Comparison of ENCODE assay signal across 24 mouse cellular contexts in genomic region chr13:102873412-102874016, GRCm38 (mm10).
A peak's percentile ranks its signal among the peaks of the same experiment; 100 is the strongest.
DNase-seq lines count a peak whose midpoint lies in the region; ATAC-seq lines count a peak whose summit lies in the region.
"Had no signal": no experiment of that assay in that cellular context is flagged by ENCODE, and none has a peak within 500 bp of the region (broad histone marks: within the 10 kb centered on the region; RNA-seq: fewer than 3 reads in every experiment).

No protein-coding gene starts in this region.

- H3K36me3 ChIP-seq in embryonic facial prominence, embryonic 14.5 days (ENCODE audit: control insufficient read depth, insufficient read depth, low read length): no peaks in the 10 kb centered on the region
- H3K36me3 ChIP-seq in embryonic facial prominence, embryonic 10.5 days (replicated peaks): peaks cover under 1% of the 10 kb centered on the region
- H3K36me3 ChIP-seq in heart, embryonic 12.5 days: peaks cover under 1% of the 10 kb centered on the region; the same call in 1 of the 2 replicates
- H3K36me3 ChIP-seq in intestine, embryonic 14.5 days (ENCODE audit: control insufficient read depth, insufficient read depth, low read length): no peaks in the 10 kb centered on the region
- H3K36me3 ChIP-seq in intestine, embryonic 15.5 days: no peaks in the 10 kb centered on the region
- H3K36me3 ChIP-seq: embryonic facial prominence, embryonic 12.5 days; neural tube, embryonic 15.5 days; stomach, embryonic 15.5 days had no signal

- no peak overlapping the region for H3K4me3 ChIP-seq in embryonic facial prominence, embryonic 14.5 days (ENCODE audit: low read depth, low read length)
- H3K4me3 ChIP-seq in embryonic facial prominence, embryonic 10.5 days: no peak overlapping the region
- H3K4me3 ChIP-seq in heart, embryonic 12.5 days: no peak overlapping the region
- H3K4me3 ChIP-seq in intestine, embryonic 14.5 days (ENCODE audit: low read depth, low read length): no peak overlapping the region
- H3K4me3 ChIP-seq in intestine, embryonic 15.5 days (replicated peaks): no peak overlapping the region
- no peak overlapping the region for H3K4me3 ChIP-seq in brown adipose tissue, adult 24 weeks (ENCODE audit: insufficient read depth, low read depth, low read length)
- H3K4me3 ChIP-seq: embryonic facial prominence, embryonic 12.5 days; neural tube, embryonic 15.5 days; stomach, embryonic 15.5 days had no signal

- DNase-seq in embryonic facial prominence, embryonic 14.5 days (ENCODE audit: low spot score): no peak
- no peak for DNase-seq in embryonic facial prominence, embryonic 10.5 days (ENCODE audit: low spot score)
- no peak for DNase-seq in heart, postnatal 36 days
- peak; percentile 21 for DNase-seq in intestine, embryonic 14.5 days (ENCODE audit: low spot score)
- DNase-seq in B cell, adult 2 months: no peak
- DNase-seq: adrenal gland, adult 2 months; cerebellum, adult 18-20 months; cerebellum, postnatal 14 days; gastrocnemius, postnatal 25 days; kidney, adult 11 months; left cerebral cortex, postnatal 4 days; liver, postnatal 0 days; lung, postnatal 10 days; thymus, postnatal 36 days had no signal

- peaks cover 19% of the 10 kb centered on the region; the same call in 1 of the 2 replicates for H3K4me1 ChIP-seq in embryonic facial prominence, embryonic 14.5 days (ENCODE audit: control insufficient read depth, insufficient read depth, low read length)
- peaks cover 40% of the 10 kb centered on the region for H3K4me1 ChIP-seq in embryonic facial prominence, embryonic 10.5 days
- peaks cover 73% of the 10 kb centered on the region for H3K4me1 ChIP-seq in heart, embryonic 12.5 days (replicated peaks)
- peaks cover 32% of the 10 kb centered on the region for H3K4me1 ChIP-seq in intestine, embryonic 14.5 days (replicated peaks; ENCODE audit: control insufficient read depth, insufficient read depth, low read length)
- peaks cover 14% of the 10 kb centered on the region for H3K4me1 ChIP-seq in intestine, embryonic 15.5 days (replicated peaks)
- H3K4me1 ChIP-seq in brown adipose tissue, adult 24 weeks (ENCODE audit: control insufficient read depth, insufficient read depth, insufficient read length, low read length): peaks cover 43% of the 10 kb centered on the region

- no peak overlapping the region for H3K4me2 ChIP-seq in embryonic facial prominence, embryonic 14.5 days (ENCODE audit: low read depth, low read length)
- H3K4me2 ChIP-seq in heart, embryonic 12.5 days: no peak overlapping the region
- H3K4me2 ChIP-seq in intestine, embryonic 14.5 days (ENCODE audit: low read length): no peak overlapping the region
- H3K4me2 ChIP-seq in intestine, embryonic 15.5 days (replicated peaks): no peak overlapping the region
- H3K4me2 ChIP-seq: embryonic facial prominence, embryonic 12.5 days; liver, embryonic 11.5 days; midbrain, embryonic 11.5 days; neural tube, embryonic 15.5 days; stomach, embryonic 15.5 days had no signal

- ATAC-seq in embryonic facial prominence, embryonic 14.5 days (ENCODE audit: low read depth): peak; percentile 71
- no peak for ATAC-seq in heart, embryonic 12.5 days (ENCODE audit: insufficient number of reproducible peaks, low FRiP score)
- no peak for ATAC-seq in intestine, embryonic 14.5 days (replicated peaks; ENCODE audit: low FRiP score, low TSS enrichment, low read depth)
- ATAC-seq in intestine, embryonic 15.5 days: no peak
- ATAC-seq: CD4-positive, CD25-positive, alpha-beta regulatory T cell, adult 4 months; hindbrain, embryonic 16.5 days; liver, postnatal 0 days had no signal

- WGBS in embryonic facial prominence, embryonic 14.5 days: 95% methylated on average over 5 of the region's 5 CpGs
- WGBS in embryonic facial prominence, embryonic 10.5 days: 92% methylated on average over 5 of the region's 5 CpGs
- WGBS in heart, embryonic 12.5 days: 88% methylated on average over 5 of the region's 5 CpGs
- WGBS in intestine, embryonic 14.5 days: 93% methylated on average over 5 of the region's 5 CpGs
- WGBS in intestine, embryonic 15.5 days: 90% methylated on average over 5 of the region's 5 CpGs

- intact Hi-C loops in heart, postnatal 36 days (cut with DNase I): loop anchor here (2.0 kb wide), 2 partner anchors 21 to 33 kb away; no protein-coding TSS in a partner anchor

- H3K27ac ChIP-seq in embryonic facial prominence, embryonic 14.5 days (replicated peaks; ENCODE audit: low read depth, low read length): no peak overlapping the region
- no peak overlapping the region for H3K27ac ChIP-seq in embryonic facial prominence, embryonic 10.5 days (replicated peaks)
- peak overlapping the region; percentile 47; the same call in 1 of the 2 replicates for H3K27ac ChIP-seq in heart, embryonic 12.5 days (ENCODE audit: poor library complexity, severe bottlenecking)
- no peak overlapping the region for H3K27ac ChIP-seq in intestine, embryonic 14.5 days (ENCODE audit: low read depth)
- H3K27ac ChIP-seq in intestine, embryonic 15.5 days: no peak overlapping the region
- peak overlapping the region; percentile 51; the same call in 1 of the 2 replicates for H3K27ac ChIP-seq in brown adipose tissue, adult 24 weeks (replicated peaks; ENCODE audit: low read depth, low read length)
- H3K27ac ChIP-seq: embryonic facial prominence, embryonic 12.5 days; neural tube, embryonic 15.5 days; stomach, embryonic 15.5 days had no signal

- peaks cover 3% of the 10 kb centered on the region; the same call in 1 of the 2 replicates for H3K9me3 ChIP-seq in embryonic facial prominence, embryonic 14.5 days (ENCODE audit: control insufficient read depth, low read length)
- H3K9me3 ChIP-seq in embryonic facial prominence, embryonic 10.5 days: peaks cover 2% of the 10 kb centered on the region; the same call in 1 of the 2 replicates
- H3K9me3 ChIP-seq in heart, embryonic 12.5 days (replicated peaks): 0 out of 2 replicates have a peak, but pooled peaks cover under 1% of the 10 kb centered on the region
- H3K9me3 ChIP-seq in intestine, embryonic 14.5 days (ENCODE audit: control insufficient read depth, low read length): peaks cover 3% of the 10 kb centered on the region; the same call in 1 of the 2 replicates
- H3K9me3 ChIP-seq in intestine, embryonic 15.5 days: no peaks in the 10 kb centered on the region
- H3K9me3 ChIP-seq: stomach, embryonic 15.5 days had no signal

- no peaks in the 10 kb centered on the region for H3K27me3 ChIP-seq in embryonic facial prominence, embryonic 14.5 days (replicated peaks; ENCODE audit: control insufficient read depth, insufficient read depth, low read length)
- H3K27me3 ChIP-seq in embryonic facial prominence, embryonic 10.5 days (replicated peaks; ENCODE audit: low read depth, poor library complexity, severe bottlenecking): no peaks in the 10 kb centered on the region
- no peaks in the 10 kb centered on the region for H3K27me3 ChIP-seq in heart, embryonic 12.5 days (replicated peaks)
- no peaks in the 10 kb centered on the region for H3K27me3 ChIP-seq in intestine, embryonic 14.5 days (replicated peaks; ENCODE audit: control insufficient read depth, insufficient read depth, low read length)
- H3K27me3 ChIP-seq in intestine, embryonic 15.5 days (replicated peaks): no peaks in the 10 kb centered on the region
- H3K27me3 ChIP-seq: embryonic facial prominence, embryonic 12.5 days; neural tube, embryonic 15.5 days; stomach, embryonic 15.5 days had no signal

- H3K9ac ChIP-seq in embryonic facial prominence, embryonic 14.5 days (ENCODE audit: low read depth, low read length): no peak overlapping the region; the same call in 1 of the 2 replicates
- no peak overlapping the region for H3K9ac ChIP-seq in heart, embryonic 12.5 days
- no peak overlapping the region for H3K9ac ChIP-seq in intestine, embryonic 14.5 days (ENCODE audit: low read length)
- no peak overlapping the region for H3K9ac ChIP-seq in intestine, embryonic 15.5 days
- H3K9ac ChIP-seq: embryonic facial prominence, embryonic 12.5 days; liver, postnatal 0 days; neural tube, embryonic 15.5 days; stomach, embryonic 15.5 days had no signal

Comparison
In these comparisons a context has a peak if more than half of its experiments do, and no peak if none do; other contexts are left out.
1. H3K27ac ChIP-seq: peak in heart, embryonic 12.5 days (single experiment) and brown adipose tissue, adult 24 weeks (single experiment); none in embryonic facial prominence, embryonic 14.5 days (single experiment), embryonic facial prominence, embryonic 10.5 days (single experiment), intestine, embryonic 14.5 days (single experiment) and intestine, embryonic 15.5 days (single experiment).